Mouse (Mus musculus) embryonic fibroblast, embryonic 13.5 days (primary cell): ENCODE measurements around the gene Rdh5. TPM values are rescaled to one million over a fixed set of nuclear protein-coding genes. Genes with fewer than 3 reads are reported as not detected.
A peak's percentile ranks its signal among the peaks of the same experiment; 100 is the strongest.

Source experiments
- H3K27ac ChIP-seq: 2 replicates; pipeline ENCODE4 v1.5.1; 2012; ENCODE audit warnings: low read length, control low read depth, inconsistent platforms; ENCODE audit not compliant: insufficient read depth
- H3K4me1 ChIP-seq: 2 replicates; pipeline ENCODE4 v1.6.1; 2011; ENCODE audit warnings: low read length; ENCODE audit not compliant: control insufficient read depth, insufficient read depth
- H3K4me3 ChIP-seq: 2 replicates; pipeline ENCODE4 v1.5.1; 2011; ENCODE audit warnings: mild to moderate bottlenecking, control low read depth, low read length; ENCODE audit not compliant: insufficient read depth
- CTCF ChIP-seq: IDR thresholded peaks from 2 replicates; pipeline ENCODE4 v1.5.1; 2011; ENCODE audit warnings: mild to moderate bottlenecking, control low read depth, low read length, moderate library complexity, borderline replicate concordance; ENCODE audit not compliant: insufficient read depth
- POLR2A ChIP-seq: IDR thresholded peaks from 2 replicates; pipeline ENCODE4 v1.6.1; 2011; ENCODE audit warnings: low read depth, mild to moderate bottlenecking, control low read depth, low read length, moderate library complexity
- polyA plus RNA-seq: library from polyadenylated mRNA; stranded (reverse); fragments of >200 nt; gene quantifications from 2 replicates; pipeline ENCODE4 v1.2.4, GENCODE M21; 2011; ENCODE audit warnings: low read depth; ENCODE audit not compliant: missing spikeins, insufficient read length

Gene Rdh5
- polyA plus RNA-seq, 1 experiment, result 7.7 TPM

GRCm38 (mm10) chr10:128929638-128930378 lies 7.1 kb upstream of the Rdh5 start:
- Histone ChIP-seq H3K27ac (no peak overlapping the region), H3K4me1 (peaks cover 14% of the 10 kb centered on the region; the same call in 1 of the 2 replicates), H3K4me3 (no peak overlapping the region)
- no peak for TF ChIP-seq POLR2A
- no peak for TF ChIP-seq CTCF

DNA sequence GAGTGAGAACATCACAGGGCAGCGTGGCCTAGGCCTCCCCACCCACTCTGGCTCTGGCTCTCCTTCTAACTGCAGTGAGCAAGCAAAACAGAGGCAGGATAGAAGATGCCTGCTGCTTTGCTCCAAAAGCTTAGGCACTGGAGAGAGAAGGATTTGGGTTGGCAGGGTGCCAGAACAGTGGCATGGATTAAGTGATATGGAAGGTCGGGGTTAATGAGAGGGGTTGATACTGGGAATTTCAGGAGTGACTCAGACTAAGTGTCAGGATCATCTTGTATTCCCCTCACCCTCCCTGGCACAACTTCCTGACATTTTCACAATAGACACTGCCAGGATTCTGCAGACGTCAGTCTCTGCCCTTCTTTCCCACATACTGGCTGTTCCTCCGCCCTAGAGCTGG lies 5.7 kb upstream of the Rdh5 start:
- no peak overlapping the region for H3K4me3 ChIP-seq
- no peak overlapping the region for H3K27ac ChIP-seq
- H3K4me1 ChIP-seq, result peaks cover 17% of the 10 kb centered on the region; the same call in 1 of the 2 replicates
- TF ChIP-seq CTCF, result no peak
- no peak for TF ChIP-seq POLR2A

DNA sequence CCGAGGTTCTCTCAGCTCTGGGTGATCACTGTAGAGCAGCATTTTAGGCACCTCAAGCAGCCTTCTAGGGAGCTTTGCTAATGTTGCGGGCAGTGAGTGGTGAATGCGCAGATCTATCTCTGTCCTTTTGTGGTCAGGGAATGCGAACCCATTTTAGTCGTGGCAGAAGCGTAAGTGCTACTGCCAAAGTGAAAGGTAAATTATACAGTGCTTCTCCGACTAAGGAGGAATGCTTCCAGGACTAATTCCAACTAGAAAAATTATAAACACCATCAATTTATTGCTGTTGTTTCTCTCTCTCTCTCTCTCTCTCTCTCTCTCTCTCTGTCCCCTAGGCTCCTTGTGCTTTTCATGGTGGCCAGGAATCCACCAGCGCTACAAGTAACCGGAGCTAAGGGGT lies 1.2 kb upstream of the Rdh5 start, which contains the start of gene Bloc1s1:
Gene Bloc1s1 (minus strand): TSS at position 101 of the 400 bp plus-strand sequence.
- TF ChIP-seq CTCF (no peak), POLR2A (no peak)
- H3K27ac ChIP-seq, result peak within 1 kb of the TSS; percentile 96
- H3K4me3 ChIP-seq, result peak within 1 kb of the TSS; percentile 50
- peaks cover 31% of the 10 kb centered on the region for H3K4me1 ChIP-seq

DNA sequence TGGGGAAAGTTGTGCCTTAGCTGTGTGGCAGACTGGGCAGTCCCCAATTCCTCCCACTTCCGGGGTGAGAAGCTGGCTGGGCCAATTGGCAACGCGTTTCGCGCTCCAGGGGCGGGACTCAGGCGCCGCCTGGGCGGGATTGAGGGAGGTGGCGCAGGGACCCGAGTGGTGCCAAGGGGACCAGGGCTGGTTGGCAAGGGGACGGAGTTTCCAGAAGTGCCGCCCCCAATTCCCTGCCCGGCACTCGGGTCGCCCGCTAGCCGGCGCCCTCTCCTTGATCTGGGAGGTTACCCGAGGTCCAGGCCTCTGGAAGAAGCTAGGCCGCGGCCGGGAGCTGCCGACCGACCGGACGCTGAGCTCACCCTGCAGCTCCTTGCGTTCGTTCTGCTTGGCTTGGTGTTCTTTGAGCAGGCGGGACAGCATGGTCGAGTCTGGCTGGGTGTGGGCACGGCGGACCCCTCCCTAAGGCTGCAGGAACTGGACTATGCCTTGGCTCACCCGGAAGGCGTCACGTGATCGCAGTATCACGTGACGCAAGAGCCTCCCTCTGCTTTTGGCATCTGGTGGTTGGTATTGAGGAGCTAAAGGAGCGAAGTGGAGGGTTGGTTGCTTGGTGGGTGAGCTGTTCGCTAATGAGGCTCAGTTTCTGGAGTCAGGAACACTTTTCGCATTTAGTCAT lies 464 bp upstream of the Rdh5 start:
- Histone ChIP-seq H3K27ac (peak overlapping the region; percentile 96), H3K4me1 (peaks cover 29% of the 10 kb centered on the region), H3K4me3 (peak overlapping the region; percentile 50)
- TF ChIP-seq POLR2A (peak; percentile 85), CTCF (no peak)

GRCm38 (mm10) chr10:128921883-128922821 lies 536 bp downstream of the Rdh5 start:
- Histone ChIP-seq H3K4me1 (peaks cover 28% of the 10 kb centered on the region), H3K4me3 (0 out of 2 replicates have a peak overlapping the region, but pooled peaks have one; percentile 11), H3K27ac (peak overlapping the region; percentile 83)
- TF ChIP-seq POLR2A, result no peak; the same call in none of the 2 replicates

- Histone ChIP-seq H3K27ac (peak overlapping the region; percentile 83), H3K4me1 (peaks cover 32% of the 10 kb centered on the region), H3K4me3 (no peak overlapping the region)
- TF ChIP-seq POLR2A, result 0 out of 2 replicates have a peak, but pooled peaks have one; percentile 36
- TF ChIP-seq CTCF, result no peak
Measured at GRCm38 (mm10) chr10:128921251-128921650, 1.4 kb downstream of the Rdh5 start.

- H3K27ac ChIP-seq, result peak overlapping the region; percentile 83
- TF ChIP-seq CTCF (no peak), POLR2A (no peak)
- peaks cover 32% of the 10 kb centered on the region for H3K4me1 ChIP-seq
- no peak overlapping the region for H3K4me3 ChIP-seq
Measured at GRCm38 (mm10) chr10:128920736-128921161, 1.9 kb downstream of the Rdh5 start.

- TF ChIP-seq POLR2A (peak; percentile 33; the same call in 1 of the 2 replicates), CTCF (no peak)
- no peak overlapping the region for H3K4me3 ChIP-seq
- peak overlapping the region; percentile 83 for H3K27ac ChIP-seq
- H3K4me1 ChIP-seq, result peaks cover 32% of the 10 kb centered on the region
Measured at GRCm38 (mm10) chr10:128919966-128920365, 2.7 kb downstream of the Rdh5 start.

GRCm38 (mm10) chr10:128919203-128919631 lies 3.5 kb downstream of the Rdh5 start:
- TF ChIP-seq POLR2A, result peak; percentile 66; the same call in 1 of the 2 replicates
- TF ChIP-seq CTCF, result no peak
- H3K4me1 ChIP-seq, result peaks cover 34% of the 10 kb centered on the region
- H3K4me3 ChIP-seq, result no peak overlapping the region
- H3K27ac ChIP-seq, result peak overlapping the region; percentile 83
